Comparison of ENCODE assay signal across 3 mouse cellular contexts in the genomic region with DNA sequence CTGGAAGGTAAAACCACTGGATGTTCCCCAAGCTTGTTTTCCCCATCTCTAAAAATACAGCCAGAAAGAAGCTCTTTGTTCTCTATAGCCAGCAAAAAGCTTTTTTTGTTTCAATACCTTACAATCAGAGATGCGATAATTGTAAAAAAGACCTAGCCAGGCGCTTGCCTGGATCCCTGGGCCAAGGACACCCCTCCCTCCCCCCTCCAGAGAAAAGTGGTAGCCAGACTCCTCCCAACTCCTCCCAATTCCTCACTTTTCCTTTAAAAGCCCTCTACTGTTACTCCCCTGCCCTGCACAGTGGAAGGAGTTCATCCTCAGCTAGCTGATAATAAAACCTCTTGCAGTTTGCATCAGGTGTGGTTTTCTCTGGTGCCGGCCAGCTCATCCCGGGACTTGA.
A peak's percentile ranks its signal among the peaks of the same experiment; 100 is the strongest.
DNase-seq lines count a peak whose midpoint lies in the region.

No protein-coding gene starts in this region.

- DNase-seq in heart, adult 11 months, result peak; percentile 57
- peak; percentile 60 for DNase-seq in testis, postnatal 10 days (ENCODE audit: low spot score)
- peak; percentile 66 for DNase-seq in testis, postnatal 14 days (ENCODE audit: low spot score)
